Mouse (Mus musculus) thymus, adult 2 months (tissue): ENCODE data around the gene Cry2.

Experiments used
- CTCF ChIP-seq: fragments of 200-500 bp; IDR thresholded peaks from 2 replicates; pipeline ENCODE4 v1.5.1; 2012; ENCODE audit warnings: mild to moderate bottlenecking, control low read depth, low read length, moderate library complexity, borderline replicate concordance; ENCODE audit not compliant: control insufficient read depth, poor library complexity, insufficient read depth; ENCODE audit errors: extremely low read depth
- POLR2A ChIP-seq: fragments of 200-500 bp; IDR thresholded peaks from 2 replicates; pipeline ENCODE4 v1.6.1; 2012; ENCODE audit warnings: mild to moderate bottlenecking, low read length, control low read depth, moderate library complexity; ENCODE audit not compliant: control insufficient read depth, poor library complexity, insufficient read depth; ENCODE audit errors: extremely low read depth

DNA sequence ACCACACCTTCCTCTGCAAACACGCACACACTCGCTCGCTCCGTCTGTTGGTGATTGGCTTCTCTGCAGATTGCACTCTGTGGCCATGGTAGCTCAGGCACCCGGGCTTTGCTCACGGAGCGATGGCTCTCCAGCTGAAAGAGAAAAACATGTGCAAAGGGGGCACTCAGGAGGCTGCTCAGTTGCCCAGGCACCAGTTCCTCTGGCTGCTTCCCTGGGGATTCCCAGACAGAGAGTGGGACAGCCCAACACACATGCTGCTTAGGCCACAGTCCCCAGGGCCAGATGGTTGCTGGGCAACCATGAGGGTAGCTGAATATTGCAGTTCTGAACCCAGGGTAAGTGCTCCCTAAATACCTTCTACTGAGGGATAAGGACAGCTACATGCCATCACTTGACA is 28.2 kb downstream of the Cry2 start:
- TF ChIP-seq CTCF (no peak), POLR2A (no peak)
